Mouse (Mus musculus) bone marrow, adult 2 months (tissue): ENCODE data around the gene Helq.

Experiments used
- CTCF ChIP-seq: fragments of 200-500 bp; IDR thresholded peaks from 2 replicates; pipeline ENCODE4 v1.5.1; 2011; ENCODE audit warnings: low read length, control low read depth; ENCODE audit not compliant: control insufficient read depth, insufficient read depth
- POLR2A ChIP-seq: fragments of 200-500 bp; IDR thresholded peaks from 2 replicates; pipeline ENCODE4 v1.6.1; 2011; ENCODE audit warnings: low read depth, mild to moderate bottlenecking, control low read depth, low read length, borderline replicate concordance; ENCODE audit not compliant: control insufficient read depth

DNA sequence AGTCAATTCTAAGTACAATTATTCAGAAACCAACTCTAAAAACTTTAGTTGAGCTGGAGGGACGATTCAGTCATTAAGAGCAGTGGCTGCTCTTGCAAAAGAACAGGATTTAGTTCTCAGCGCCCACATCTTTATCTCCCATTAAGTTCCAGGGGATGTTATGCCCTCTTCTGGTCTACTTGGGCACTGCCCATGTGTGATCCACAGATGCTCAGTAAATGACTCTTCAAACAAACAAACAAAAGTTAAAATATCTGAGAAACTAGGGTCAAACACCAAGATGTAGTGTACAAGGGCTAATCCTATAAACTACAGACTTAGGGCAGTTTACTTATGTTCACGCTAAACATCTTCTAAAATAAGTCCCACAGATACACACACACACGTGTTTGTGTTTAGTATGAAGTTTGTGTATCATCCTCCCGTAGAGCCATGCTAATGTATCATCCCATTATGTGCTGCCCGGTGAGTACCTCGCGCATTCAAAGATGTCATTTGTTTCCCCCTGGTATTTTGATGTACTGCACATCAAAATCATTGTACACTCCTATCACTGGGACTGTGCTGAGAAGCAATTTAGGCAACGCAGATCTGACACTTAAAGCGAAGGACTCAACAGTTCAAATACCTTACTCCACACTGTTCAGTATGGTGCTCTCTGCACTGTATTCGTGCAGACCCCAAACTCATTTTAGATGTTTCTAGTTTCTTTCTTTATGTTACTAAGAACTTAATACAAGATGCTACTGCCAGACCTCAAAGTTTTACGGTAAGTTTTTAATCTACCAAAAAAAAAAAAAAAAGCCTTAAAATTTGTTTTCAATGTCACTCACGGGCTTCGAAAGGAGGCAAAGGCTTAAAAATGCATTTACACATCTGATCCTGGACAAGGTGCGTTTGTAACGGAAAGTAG is 21.4 kb upstream of the Helq start:
- TF ChIP-seq CTCF = no peak
- TF ChIP-seq POLR2A = no peak
